Mouse (Mus musculus): ENCODE results near the gene Galnt7.

The Galnt7 gene

GRCm38 (mm10) chr8:57585128-57585442, 67.7 kb downstream of the Galnt7 start:
- no peak for DNase-seq (ENCODE audit: low spot score)

GRCm38 (mm10) chr8:57584416-57585127, 68.3 kb downstream of the Galnt7 start:
- no peak for DNase-seq (ENCODE audit: low spot score)

DNA sequence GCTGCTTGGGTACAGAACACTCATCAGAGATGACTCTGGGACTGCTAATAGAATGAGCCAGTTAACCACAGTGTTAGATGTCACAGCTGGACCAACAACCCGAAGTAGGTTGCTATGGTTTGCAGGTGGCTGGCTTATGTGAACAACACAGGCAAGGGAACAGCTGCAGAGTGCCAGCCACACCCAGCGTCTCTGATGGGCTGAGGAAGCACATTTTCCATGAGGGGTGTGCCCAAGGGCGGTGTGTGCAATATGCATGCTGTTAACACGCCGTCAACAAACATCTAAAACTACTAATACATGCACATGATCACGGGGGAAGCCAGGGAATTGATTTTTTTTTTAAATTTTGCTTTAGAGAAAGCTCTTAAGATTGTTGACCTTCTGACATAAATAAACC, 73.0 kb downstream of the Galnt7 start:
- DNase-seq (ENCODE audit: low spot score), result no peak

DNA sequence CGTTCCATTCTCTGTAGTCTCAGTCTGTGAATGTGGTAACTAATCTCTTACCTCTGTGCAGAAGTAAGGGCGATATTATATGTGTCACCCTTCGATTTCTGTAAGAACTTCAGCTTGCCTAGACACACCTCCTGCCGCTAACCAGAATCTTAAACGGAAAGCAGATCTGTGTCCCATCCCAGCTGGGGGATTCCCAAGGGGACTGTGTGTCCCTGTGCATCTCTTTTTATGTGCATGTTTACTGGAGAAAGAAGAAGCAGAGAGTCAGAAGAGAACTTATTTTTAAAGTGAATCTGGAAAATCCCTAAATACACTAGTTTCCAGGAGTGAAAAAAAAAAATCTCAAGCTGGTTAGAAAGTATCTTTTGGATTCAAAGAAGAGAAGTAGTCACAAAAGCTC, 75.5 kb downstream of the Galnt7 start:
- no peak for DNase-seq (ENCODE audit: low spot score)

DNA sequence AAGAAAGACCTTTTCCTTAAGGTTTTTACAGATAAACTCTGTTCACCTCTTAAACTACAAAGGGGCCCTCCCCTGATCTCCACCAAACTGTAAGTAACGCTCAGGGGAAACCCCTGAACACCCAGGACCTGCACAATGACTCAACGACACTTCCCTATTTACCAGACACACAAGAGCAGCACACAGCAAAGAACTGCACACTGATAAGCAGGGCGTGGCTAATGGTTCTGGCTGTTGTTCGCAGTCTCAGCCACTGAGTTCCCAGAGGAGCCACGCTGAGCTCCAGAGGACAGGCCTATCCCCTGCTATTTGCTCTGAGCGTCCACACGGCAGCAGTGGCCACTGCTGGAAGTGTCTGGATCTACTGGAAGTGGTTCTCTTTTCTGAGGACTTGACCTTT, 76.6 kb downstream of the Galnt7 start:
- peak; percentile 50 for DNase-seq (ENCODE audit: low spot score)

- no peak for DNase-seq (ENCODE audit: low spot score)
Observed at GRCm38 (mm10) chr8:57575336-57575735, 77.5 kb downstream of the Galnt7 start.

- DNase-seq (ENCODE audit: low spot score), result peak; percentile 39
Observed at GRCm38 (mm10) chr8:57574398-57574797, 78.4 kb downstream of the Galnt7 start.

DNA sequence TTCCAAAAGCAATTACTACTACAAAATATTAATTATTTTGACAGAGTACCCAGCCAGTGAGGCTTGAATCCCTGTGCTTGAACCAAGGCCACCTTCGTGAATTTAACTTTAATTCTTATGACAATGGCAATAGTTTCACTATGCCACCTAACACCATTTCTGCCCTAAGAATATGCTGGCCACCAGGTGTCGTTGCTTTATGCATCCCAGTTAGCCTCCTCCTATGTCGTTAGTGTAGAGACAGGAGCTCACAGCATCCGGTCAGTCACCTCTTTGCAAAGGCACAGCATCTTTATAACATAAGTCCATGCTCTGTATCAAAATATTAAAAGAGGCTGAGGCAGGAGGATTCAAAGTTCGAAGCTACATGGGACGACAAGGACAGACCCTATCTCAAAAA, 79.0 kb downstream of the Galnt7 start:
- DNase-seq (ENCODE audit: low spot score), result no peak

DNA sequence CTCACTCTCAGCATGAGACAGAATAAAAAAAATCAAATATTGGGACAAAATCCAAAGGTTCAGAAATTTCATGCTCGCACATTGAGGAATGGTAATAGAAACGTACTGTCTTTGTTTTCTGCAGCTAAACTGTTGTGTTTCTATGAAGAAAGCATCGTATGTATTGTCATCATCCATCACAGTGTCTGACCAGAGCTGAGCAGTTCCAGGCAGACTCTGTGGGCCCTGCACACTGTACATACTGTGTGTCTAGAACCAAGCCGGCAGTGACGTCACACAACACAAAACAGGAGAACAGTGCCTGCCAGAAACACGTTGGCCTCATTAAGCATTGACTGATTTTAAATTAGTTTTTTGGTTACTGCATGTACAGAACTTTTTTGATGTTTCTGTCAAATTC, 82.9 kb downstream of the Galnt7 start:
- DNase-seq (ENCODE audit: low spot score), result no peak

DNA sequence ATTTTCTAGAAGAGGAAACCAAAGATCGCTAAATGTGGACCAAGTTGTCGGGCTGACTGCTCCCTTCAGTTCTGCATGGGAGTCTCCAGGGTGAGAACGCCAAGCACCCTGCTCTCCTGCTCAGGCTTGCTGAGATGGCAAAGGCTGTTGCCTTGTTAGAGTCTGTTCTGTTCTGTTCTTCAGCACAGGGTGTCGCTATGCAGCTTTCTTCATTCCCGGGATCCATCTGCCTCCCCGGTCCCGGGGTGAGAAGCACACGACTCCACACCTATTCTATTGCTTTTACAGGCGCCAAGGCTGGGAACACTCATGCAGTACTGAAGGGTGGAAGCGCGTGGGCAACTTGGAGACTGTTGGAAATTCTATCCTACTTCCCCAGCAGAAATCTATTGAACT, 83.4 kb downstream of the Galnt7 start:
- DNase-seq (ENCODE audit: low spot score), result no peak

DNA sequence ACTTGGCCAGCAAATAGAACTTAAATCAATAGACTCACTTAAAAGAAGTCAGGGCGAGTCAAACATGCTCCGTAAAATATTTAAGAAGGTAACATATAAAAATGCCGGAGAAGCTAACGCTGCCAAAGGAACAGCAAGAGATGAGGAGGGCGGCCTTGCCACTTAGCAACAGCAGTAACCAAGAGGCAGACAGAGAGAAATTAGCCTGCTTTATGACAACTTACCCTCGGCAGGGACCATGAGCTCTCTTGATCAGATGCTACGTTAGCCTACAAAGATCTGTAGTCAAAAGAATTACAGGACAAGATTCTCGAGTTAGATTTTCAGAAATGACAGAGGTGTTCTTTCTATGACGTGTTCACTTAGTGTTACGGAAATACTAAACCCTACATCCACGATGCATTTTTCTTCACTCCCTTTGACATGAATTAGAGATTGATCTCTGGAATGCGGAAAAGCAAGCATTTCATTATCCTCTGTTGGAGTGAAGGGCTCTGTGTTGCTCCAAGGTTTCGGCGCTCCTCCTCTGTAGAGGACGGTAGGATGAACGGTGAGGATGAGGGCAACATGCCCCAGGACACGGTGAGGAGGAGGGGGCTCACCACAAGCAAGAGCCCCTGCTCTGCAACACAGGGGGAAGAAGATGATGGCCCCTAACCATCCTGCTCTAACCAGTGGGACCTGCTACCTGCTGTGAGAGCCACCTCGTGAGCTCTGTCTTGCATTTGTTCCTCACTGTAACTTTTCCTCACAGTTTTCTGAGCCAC, 84.0 kb downstream of the Galnt7 start:
- no peak for DNase-seq (ENCODE audit: low spot score)

- DNase-seq (ENCODE audit: low spot score), result no peak
Observed at GRCm38 (mm10) chr8:57567998-57568397, 84.8 kb downstream of the Galnt7 start.

GRCm38 (mm10) chr8:57565039-57565438, 87.8 kb downstream of the Galnt7 start:
- no peak for DNase-seq (ENCODE audit: low spot score)

- DNase-seq (ENCODE audit: low spot score), result no peak
Observed at GRCm38 (mm10) chr8:57563726-57564125, 89.1 kb downstream of the Galnt7 start.

DNA sequence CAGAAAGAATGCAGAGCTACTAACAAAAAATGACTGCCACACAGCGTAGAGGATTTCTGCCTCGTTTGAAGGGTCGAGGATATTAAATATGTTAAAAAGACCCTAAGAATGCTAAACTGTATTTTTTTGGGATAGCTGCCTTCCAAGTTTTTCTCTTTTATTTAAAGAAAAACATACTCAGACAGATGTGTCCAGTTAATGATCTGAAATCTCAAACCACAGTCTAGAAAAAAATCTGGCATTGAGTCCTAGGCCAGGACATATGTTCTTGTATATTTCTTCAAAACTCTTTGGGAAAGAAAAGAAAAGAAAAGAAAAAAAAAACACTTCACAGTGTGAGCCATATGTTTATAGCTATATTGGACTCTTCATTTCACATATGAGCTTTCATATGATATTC, 90.1 kb downstream of the Galnt7 start:
- DNase-seq (ENCODE audit: low spot score), result no peak

GRCm38 (mm10) chr8:57560926-57561325, 91.9 kb downstream of the Galnt7 start:
- DNase-seq (ENCODE audit: low spot score), result no peak

DNA sequence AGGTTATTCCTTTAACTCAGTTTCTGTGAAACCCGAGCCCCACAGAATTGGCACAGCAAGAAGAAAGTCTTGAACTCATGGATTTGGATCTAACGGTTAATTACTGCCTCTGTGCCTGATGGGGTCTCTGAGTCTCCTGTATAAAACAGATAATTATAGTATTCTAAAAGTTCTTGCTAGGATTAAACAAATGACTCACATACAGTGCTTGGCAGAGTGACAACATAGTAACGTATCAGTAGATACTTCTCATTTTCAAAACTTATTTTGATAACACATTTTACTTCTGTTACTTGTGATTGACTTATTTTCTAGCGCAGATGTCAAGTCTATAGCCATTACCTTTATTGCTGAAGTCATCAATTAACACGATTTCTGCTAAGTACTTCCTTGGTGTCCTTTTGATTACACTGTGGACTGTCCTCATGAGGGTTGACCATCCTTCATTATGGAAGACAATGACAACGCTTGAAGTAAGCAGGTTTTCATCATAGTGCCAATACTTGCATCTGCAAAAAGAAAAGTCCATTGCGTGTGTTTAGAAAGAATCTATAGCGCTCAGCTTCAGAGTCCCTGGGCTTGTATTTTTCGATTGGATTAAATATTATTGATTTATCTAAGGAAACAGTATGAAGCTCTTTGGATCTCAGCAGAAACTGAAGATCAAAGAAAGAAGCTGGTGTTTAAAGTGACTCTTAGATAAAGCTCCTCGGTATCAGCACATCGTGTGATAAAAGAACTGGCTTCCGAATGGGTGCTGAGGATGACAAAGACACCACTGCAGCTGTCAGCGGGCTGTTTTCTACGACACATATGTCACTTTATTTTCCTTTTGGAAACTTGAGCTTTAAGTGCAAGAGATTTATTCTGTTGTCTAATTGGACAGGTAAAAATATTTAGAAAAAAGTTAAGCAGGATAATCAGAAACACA, 100.5 kb downstream of the Galnt7 start:
- DNase-seq (ENCODE audit: low spot score), result no peak

DNA sequence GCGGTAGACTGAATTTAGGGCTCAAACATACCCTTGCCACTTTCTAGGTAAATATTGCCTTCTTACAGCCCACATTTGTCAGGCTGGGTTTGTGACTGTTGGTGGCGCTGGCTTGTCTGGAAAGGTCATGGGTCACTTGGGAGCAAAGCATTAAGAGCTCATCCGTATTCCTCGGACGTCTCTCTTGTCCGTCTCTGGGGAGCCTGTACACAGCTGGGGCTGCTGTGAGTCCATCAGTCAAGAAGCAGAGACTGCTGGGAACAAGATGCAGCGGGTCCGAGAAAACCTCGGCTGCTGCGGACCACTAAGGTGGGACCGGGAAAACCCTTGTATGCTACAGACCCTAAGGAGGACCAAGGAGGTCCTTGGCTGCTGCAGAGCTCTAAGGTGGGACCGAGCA, 105.3 kb downstream of the Galnt7 start:
- DNase-seq (ENCODE audit: low spot score), result no peak

GRCm38 (mm10) chr8:57546834-57547233, 106.0 kb downstream of the Galnt7 start:
- no peak for DNase-seq (ENCODE audit: low spot score)

DNA sequence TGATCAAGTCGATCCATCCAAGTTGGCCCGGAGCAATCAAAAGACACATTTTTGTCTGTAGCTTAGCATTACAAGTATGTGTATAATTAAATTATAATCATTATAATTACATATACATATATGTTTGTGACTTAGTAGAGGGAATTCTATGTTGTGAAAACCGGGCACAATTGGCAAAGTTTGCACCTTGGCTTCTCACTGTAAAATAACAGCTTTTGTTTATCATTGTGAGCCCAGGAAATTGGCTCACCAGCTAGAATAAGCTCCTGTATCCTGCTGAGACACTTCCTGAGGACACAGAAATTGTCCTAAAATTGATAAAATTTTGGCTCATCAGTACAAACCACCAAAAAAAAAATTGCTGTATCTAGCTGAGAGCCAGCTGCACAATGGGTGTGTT, 106.4 kb downstream of the Galnt7 start:
- no peak for DNase-seq (ENCODE audit: low spot score)

DNA sequence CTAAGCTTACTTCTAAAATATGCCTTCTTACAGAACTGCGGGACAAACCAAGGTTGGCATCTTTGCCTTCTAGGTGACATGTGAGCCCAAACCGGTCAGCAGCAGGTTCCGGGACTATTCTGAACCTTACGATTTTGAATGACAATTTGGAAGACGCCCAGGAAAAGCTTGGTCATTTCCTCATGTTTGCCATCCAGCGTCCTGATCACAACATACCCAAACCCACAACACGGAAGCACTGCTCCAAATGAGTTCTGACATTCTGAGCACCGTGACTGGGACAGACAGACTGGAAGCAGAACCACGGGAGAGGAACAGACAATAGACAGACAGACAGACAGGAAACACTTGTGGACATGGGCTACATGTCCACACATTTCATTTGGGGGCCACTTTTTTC, 111.4 kb downstream of the Galnt7 start:
- no peak for DNase-seq (ENCODE audit: low spot score)

- DNase-seq (ENCODE audit: low spot score), result no peak
Observed at GRCm38 (mm10) chr8:57540951-57541350, 111.9 kb downstream of the Galnt7 start.
